In genomic region chr17:27939028-27939427, GRCm38 (mm10) we compare ENCODE assay signal across 12 mouse cellular contexts. TPM values are rescaled to one million over a fixed set of nuclear protein-coding genes. Genes with fewer than 3 reads are reported as not detected.
A peak's percentile ranks its signal among the peaks of the same experiment; 100 is the strongest.
DNase-seq lines count a peak whose midpoint lies in the region; ATAC-seq and TF ChIP-seq lines count a peak whose summit lies in the region.
"Had no signal": no experiment of that assay in that cellular context is flagged by ENCODE, and none has a peak within 500 bp of the region (broad histone marks: within the 10 kb centered on the region; RNA-seq: fewer than 3 reads in every experiment).

No protein-coding gene starts in this region.

- no peak overlapping the region for H3K4me3 ChIP-seq in lung, embryonic 14.5 days (ENCODE audit: low read depth, low read length)
- no peak overlapping the region for H3K4me3 ChIP-seq in embryonic facial prominence, embryonic 10.5 days
- no peak overlapping the region for H3K4me3 ChIP-seq in limb, embryonic 13.5 days

- ATAC-seq in lung, embryonic 14.5 days (ENCODE audit: insufficient read depth), result peak; percentile 54
- no peak for ATAC-seq in limb, embryonic 13.5 days (ENCODE audit: low FRiP score, low read depth)
- ATAC-seq in CD4-positive, CD25-positive, alpha-beta regulatory T cell, adult 4 months, result no peak

- H3K9me3 ChIP-seq in lung, embryonic 14.5 days (ENCODE audit: low read depth, low read length), result no peaks in the 10 kb centered on the region
- H3K9me3 ChIP-seq in embryonic facial prominence, embryonic 10.5 days, result no peaks in the 10 kb centered on the region
- H3K9me3 ChIP-seq in limb, embryonic 13.5 days, result no peaks in the 10 kb centered on the region

- H3K27me3 ChIP-seq in lung, embryonic 14.5 days (ENCODE audit: insufficient read depth, low read length), result no peaks in the 10 kb centered on the region
- H3K27me3 ChIP-seq in embryonic facial prominence, embryonic 10.5 days (replicated peaks; ENCODE audit: low read depth, poor library complexity, severe bottlenecking), result no peaks in the 10 kb centered on the region
- no peaks in the 10 kb centered on the region for H3K27me3 ChIP-seq in limb, embryonic 13.5 days

- 69% methylated on average over 5 of the region's 5 CpGs for WGBS in lung, embryonic 14.5 days
- WGBS in embryonic facial prominence, embryonic 10.5 days, result 95% methylated on average over 5 of the region's 5 CpGs
- 74% methylated on average over 5 of the region's 5 CpGs for WGBS in limb, embryonic 13.5 days

- H3K4me1 ChIP-seq in lung, embryonic 14.5 days (ENCODE audit: insufficient read depth), result peaks cover 35% of the 10 kb centered on the region
- peaks cover 36% of the 10 kb centered on the region for H3K4me1 ChIP-seq in embryonic facial prominence, embryonic 10.5 days
- peaks cover 64% of the 10 kb centered on the region for H3K4me1 ChIP-seq in limb, embryonic 13.5 days

- no peak overlapping the region for H3K4me2 ChIP-seq in lung, embryonic 14.5 days
- H3K4me2 ChIP-seq in limb, embryonic 13.5 days (replicated peaks), result no peak overlapping the region

- no peak for TF ChIP-seq CTCF in lung, embryonic 14.5 days (IDR thresholded peaks at IDR 0.05; ENCODE audit: low read depth)

- intact Hi-C loops in heart, postnatal 25 days (cut with DNase I), result no loop called here
- intact Hi-C loops in left cerebral cortex, postnatal 14 days (cut with DNase I), result no loop called here

- H3K27ac ChIP-seq in lung, embryonic 14.5 days (ENCODE audit: low read depth), result peak overlapping the region; percentile 86
- 0 out of 2 replicates have a peak overlapping the region, but pooled peaks have one; percentile 12 for H3K27ac ChIP-seq in embryonic facial prominence, embryonic 10.5 days (replicated peaks)
- peak overlapping the region; percentile 64 for H3K27ac ChIP-seq in limb, embryonic 13.5 days

- peak; percentile 94 for DNase-seq in heart, adult 11 months
- no peak for DNase-seq in heart, postnatal 25 days (ENCODE audit: low spot score)
- peak; percentile 71 for DNase-seq in lung, embryonic 14.5 days
- no peak for DNase-seq in lung, postnatal 25 days (ENCODE audit: low spot score)
- no peak for DNase-seq in embryonic facial prominence, embryonic 10.5 days (ENCODE audit: low spot score)
- no peak for DNase-seq in left cerebral cortex, postnatal 14 days (ENCODE audit: low spot score in 2 of 2)
- DNase-seq: adrenal gland, postnatal 14 days; B cell, adult 2 months; cerebellum, adult 9-10 months; gastrocnemius, postnatal 10 days had no signal

- no peaks in the 10 kb centered on the region for H3K36me3 ChIP-seq in lung, embryonic 14.5 days (ENCODE audit: insufficient read depth)
- H3K36me3 ChIP-seq in embryonic facial prominence, embryonic 10.5 days (replicated peaks), result peaks cover 5% of the 10 kb centered on the region; the same call in 1 of the 2 replicates
- 0 out of 2 replicates have a peak, but pooled peaks cover 4% of the 10 kb centered on the region for H3K36me3 ChIP-seq in limb, embryonic 13.5 days

- no peak overlapping the region for H3K9ac ChIP-seq in lung, embryonic 14.5 days
- H3K9ac ChIP-seq in limb, embryonic 13.5 days, result no peak overlapping the region

RNA-seq across cellular contexts. Expression of gene Taf11, which starts 29.4 kb away (rescaled TPM):
- total RNA-seq in heart, postnatal 25 days (2021), result 10 to 100 TPM; 21.3 to 22.5 TPM
- 68.4 and 68.5 TPM in 2 replicates for polyA plus RNA-seq in lung, embryonic 14.5 days (2014; fragmentation: Nextera tagmentation; extraction: Ambion mirVana)
- polyA plus RNA-seq in embryonic facial prominence, embryonic 10.5 days (2016; fragmentation: Nextera tagmentation; extraction: Ambion mirVana), result 87.5 and 96.2 TPM in 2 replicates
- polyA plus RNA-seq in limb, embryonic 13.5 days (2015; fragmentation: Nextera tagmentation; extraction: Ambion mirVana), result 81.0 and 90.6 TPM in 2 replicates
- 10 to 100 TPM; 37.9 to 46.5 TPM for total RNA-seq in left cerebral cortex, postnatal 14 days (2021)
- 10 to 100 TPM; 38.2 to 42.3 TPM for polyA plus RNA-seq in CD4-positive, CD25-positive, alpha-beta regulatory T cell, adult 4 months (2017; shearing (Covaris generic))

RNA-seq across cellular contexts. Expression of gene Anks1, which starts 29.9 kb away (rescaled TPM):
- 10 to 100 TPM; 56.8 to 61.6 TPM for total RNA-seq in heart, postnatal 25 days (2021)
- 18.7 and 19.4 TPM in 2 replicates for polyA plus RNA-seq in lung, embryonic 14.5 days (2014; fragmentation: Nextera tagmentation; extraction: Ambion mirVana)
- 18.0 and 19.4 TPM in 2 replicates for polyA plus RNA-seq in embryonic facial prominence, embryonic 10.5 days (2016; fragmentation: Nextera tagmentation; extraction: Ambion mirVana)
- polyA plus RNA-seq in limb, embryonic 13.5 days (2015; fragmentation: Nextera tagmentation; extraction: Ambion mirVana), result 14.1 and 16.5 TPM in 2 replicates
- total RNA-seq in left cerebral cortex, postnatal 14 days (2021), result 10 to 100 TPM; 33.4 to 40.6 TPM
- 1 to 10 TPM; 3.7 to 4.7 TPM for polyA plus RNA-seq in CD4-positive, CD25-positive, alpha-beta regulatory T cell, adult 4 months (2017; shearing (Covaris generic))

Comparison
In these comparisons a context has a peak if more than half of its experiments do, and no peak if none do; other contexts are left out.
1. DNase-seq: peak in heart, adult 11 months (single experiment) and lung, embryonic 14.5 days (single experiment); none in heart, postnatal 25 days (single experiment), lung, postnatal 25 days (single experiment), embryonic facial prominence, embryonic 10.5 days (single experiment) and left cerebral cortex, postnatal 14 days (0 of 2).
2. H3K27ac ChIP-seq: peak in every context shown above with its lines; median percentile 86 in lung, embryonic 14.5 days; 64 in limb, embryonic 13.5 days; 12 in embryonic facial prominence, embryonic 10.5 days.